Mouse (Mus musculus) G1E (cell line): Measurements from ENCODE around the gene Clic4.

ENCODE experiments used
- CTCF ChIP-seq: IDR thresholded peaks from 2 replicates; pipeline ENCODE4 v1.5.1; 2012; ENCODE audit warnings: low read depth, low read length, inconsistent platforms, mixed read lengths
- GATA1 ChIP-seq: IDR thresholded peaks from 2 replicates; pipeline ENCODE4 v1.6.1; 2012; ENCODE audit warnings: borderline replicate concordance, low read length, inconsistent platforms, mixed read lengths
- TAL1 ChIP-seq: conservative IDR thresholded peaks from 2 replicates; pipeline ENCODE4 v1.6.1; 2012; ENCODE audit warnings: low read depth, low read length, inconsistent platforms, mixed read lengths

DNA sequence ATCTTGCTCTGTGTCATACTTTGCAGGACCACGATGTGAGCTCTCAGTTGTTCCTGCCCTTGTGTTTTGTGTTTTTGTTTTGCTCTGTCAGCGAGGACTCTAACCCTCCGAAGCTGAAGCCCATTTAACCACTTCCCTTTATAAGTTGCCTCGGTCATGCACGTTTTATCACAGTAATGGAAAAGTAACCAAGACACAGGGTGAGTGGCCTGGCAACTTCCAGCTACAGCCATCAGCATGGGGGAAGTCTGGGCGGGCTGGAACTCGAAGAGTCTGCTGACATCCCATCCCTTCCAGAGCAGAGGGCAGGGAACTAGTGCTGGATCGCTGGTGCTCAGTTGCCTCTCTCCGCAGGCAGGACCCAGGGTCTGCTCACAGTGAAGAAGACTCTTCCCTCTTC is 42.7 kb upstream of the Clic4 start:
- TF ChIP-seq CTCF (no peak), TAL1 (no peak), GATA1 (no peak)
